16 mouse cellular contexts compared by ENCODE assay signal in the genomic region with DNA sequence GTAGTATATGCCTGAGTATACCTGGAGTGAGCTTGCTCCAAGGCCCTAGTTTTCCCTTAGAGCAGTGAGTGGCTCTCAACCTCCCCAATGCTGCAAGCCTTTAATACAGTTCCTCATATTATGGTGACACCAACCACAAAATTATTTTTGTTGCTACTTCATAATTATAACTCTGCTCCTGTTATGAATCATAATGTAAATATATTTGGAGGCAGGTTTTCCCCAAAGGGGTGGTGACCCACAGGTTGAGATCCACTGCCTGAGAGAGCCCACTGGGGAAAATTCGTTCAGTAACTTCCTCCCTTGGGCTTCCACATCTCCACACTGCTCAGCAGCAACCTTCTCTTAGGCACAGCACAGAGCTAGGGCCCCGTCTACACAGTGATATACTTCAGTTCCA.
"Had no signal": no experiment of that assay in that cellular context is flagged by ENCODE, and none has a peak within 500 bp of the region (broad histone marks: within the 10 kb centered on the region; RNA-seq: fewer than 3 reads in every experiment).

No protein-coding gene starts in this region.

- H3K27me3 ChIP-seq: neural tube, embryonic 12.5 days; neural tube, embryonic 13.5 days; stomach, embryonic 15.5 days had no signal

- H3K36me3 ChIP-seq: neural tube, embryonic 12.5 days; neural tube, embryonic 13.5 days; stomach, embryonic 15.5 days had no signal

- H3K9ac ChIP-seq: neural tube, embryonic 12.5 days; neural tube, embryonic 13.5 days; stomach, embryonic 15.5 days had no signal

- DNase-seq: retina, postnatal 1 day; right cerebral cortex, adult 18-20 months; right cerebral cortex, postnatal 14 days; right cerebral cortex, postnatal 25 days; right cerebral cortex, postnatal 4 days; spleen, adult 18-20 months; thymus, adult 18-20 months; thymus, adult 2 months; thymus, postnatal 14 days; thymus, postnatal 25 days; thymus, postnatal 36 days; thymus, postnatal 4 days had no signal

- H3K9me3 ChIP-seq: neural tube, embryonic 12.5 days; neural tube, embryonic 13.5 days; stomach, embryonic 15.5 days had no signal

- H3K27ac ChIP-seq: neural tube, embryonic 12.5 days; neural tube, embryonic 13.5 days; stomach, embryonic 15.5 days; stomach, postnatal 0 days had no signal

- H3K4me2 ChIP-seq: neural tube, embryonic 12.5 days; neural tube, embryonic 13.5 days; stomach, embryonic 15.5 days had no signal

- H3K4me3 ChIP-seq: neural tube, embryonic 12.5 days; neural tube, embryonic 13.5 days; stomach, embryonic 15.5 days had no signal

- H3K4me1 ChIP-seq: neural tube, embryonic 12.5 days; stomach, embryonic 15.5 days had no signal
